Mouse (Mus musculus) kidney, postnatal 36 days (tissue): ENCODE data around the gene Pde4d.

Experiments
- DNase-seq, 2 experiments: peaks; one replicate each; pipeline ENCODE4 v3.0.0; 2021 to 2022; ENCODE audit warnings: mixed read lengths in 2 of 2

The Pde4d gene

GRCm38 (mm10) chr13:109249315-109249714 lies 799.6 kb downstream of the Pde4d start:
- no peak for DNase-seq

DNA sequence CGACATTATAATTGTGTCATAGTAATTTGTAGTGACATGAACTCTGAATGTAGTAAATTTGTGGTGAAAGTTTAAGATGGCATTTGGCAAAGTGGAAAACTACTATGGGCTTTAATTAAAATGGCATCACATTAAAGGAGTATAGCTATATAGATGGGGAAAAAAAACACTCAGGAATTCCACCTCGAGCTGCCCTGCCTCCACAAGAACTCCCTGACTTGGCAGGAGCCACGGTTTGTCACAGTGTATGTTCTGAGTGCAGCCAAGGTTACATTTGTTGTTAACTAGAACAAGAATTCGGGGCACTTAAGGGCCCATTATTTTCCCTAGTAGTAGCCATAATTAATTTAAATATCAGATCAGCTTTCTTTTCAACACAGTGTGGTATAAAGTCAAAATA lies 805.9 kb downstream of the Pde4d start:
- DNase-seq, result peak; percentile 52 to 54

- peak; percentile 92 to 94 for DNase-seq
Measured at GRCm38 (mm10) chr13:109260220-109260795, 810.6 kb downstream of the Pde4d start.

DNA sequence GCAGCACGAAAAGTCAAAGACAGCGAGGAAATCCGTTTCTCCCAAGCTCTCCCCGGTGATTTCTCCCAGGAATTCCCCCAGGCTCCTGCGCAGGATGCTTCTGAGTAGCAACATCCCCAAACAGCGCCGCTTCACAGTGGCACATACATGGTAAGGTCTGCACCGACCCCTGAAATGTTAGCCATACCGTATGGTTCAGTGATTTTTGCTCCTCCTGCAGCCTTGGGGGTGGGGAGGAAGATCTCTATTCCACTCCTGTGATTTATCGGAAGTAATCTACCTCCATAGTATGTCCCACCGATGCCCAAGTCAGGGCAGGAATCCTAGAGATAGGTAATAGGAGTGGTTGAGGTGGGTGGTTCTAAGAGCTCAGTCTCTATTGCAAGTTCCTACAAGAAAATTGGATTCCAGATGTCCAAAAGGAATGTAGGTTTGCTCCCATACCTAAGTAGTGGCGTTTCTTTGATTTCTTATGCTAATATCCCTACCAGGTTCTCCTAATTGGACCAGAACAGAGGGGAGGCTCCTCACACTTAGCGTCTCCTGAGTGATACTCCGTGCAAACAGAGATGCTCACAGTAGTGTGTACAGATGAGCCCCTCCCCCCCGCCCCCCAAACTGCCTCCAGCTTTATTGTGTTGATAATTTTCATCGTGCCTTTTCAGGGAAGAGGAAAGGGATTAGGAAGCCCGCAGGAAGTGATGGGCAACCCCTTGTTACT lies 811.2 kb downstream of the Pde4d start:
- DNase-seq, result no peak

DNA sequence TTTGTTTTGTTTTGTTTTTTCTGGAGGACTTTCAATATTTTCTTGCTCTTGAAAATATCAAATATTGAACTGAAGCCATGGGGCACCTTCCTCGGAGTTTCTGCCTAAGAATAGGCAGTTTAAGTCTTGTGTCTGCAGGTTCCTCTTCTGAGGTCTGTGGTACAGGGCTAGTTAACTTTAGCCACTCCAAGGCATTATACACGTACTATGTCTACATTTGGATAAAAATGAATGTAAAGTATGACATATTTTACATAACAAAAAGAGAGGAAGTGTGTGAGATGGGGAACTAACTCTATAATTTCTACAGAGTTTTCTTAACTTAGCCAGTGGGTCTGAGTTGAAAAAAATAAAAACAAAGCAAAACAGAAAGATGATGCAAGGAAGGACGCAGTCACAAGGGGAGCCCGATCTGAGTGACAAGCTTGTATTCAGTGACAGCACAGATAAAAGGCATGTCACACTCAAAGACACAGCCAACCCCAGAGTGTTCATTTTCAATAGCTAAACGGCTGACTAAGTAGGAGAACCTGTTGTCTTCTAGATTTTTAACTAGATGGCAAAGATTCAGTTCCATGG lies 812.0 kb downstream of the Pde4d start:
- no peak for DNase-seq

- DNase-seq, result peak in 1 of 2 experiments; percentile 32
Measured at GRCm38 (mm10) chr13:109262501-109262900, 812.8 kb downstream of the Pde4d start.

GRCm38 (mm10) chr13:109263833-109264232 lies 814.1 kb downstream of the Pde4d start:
- DNase-seq, result no peak

GRCm38 (mm10) chr13:109268253-109268652 lies 818.5 kb downstream of the Pde4d start:
- no peak for DNase-seq

DNA sequence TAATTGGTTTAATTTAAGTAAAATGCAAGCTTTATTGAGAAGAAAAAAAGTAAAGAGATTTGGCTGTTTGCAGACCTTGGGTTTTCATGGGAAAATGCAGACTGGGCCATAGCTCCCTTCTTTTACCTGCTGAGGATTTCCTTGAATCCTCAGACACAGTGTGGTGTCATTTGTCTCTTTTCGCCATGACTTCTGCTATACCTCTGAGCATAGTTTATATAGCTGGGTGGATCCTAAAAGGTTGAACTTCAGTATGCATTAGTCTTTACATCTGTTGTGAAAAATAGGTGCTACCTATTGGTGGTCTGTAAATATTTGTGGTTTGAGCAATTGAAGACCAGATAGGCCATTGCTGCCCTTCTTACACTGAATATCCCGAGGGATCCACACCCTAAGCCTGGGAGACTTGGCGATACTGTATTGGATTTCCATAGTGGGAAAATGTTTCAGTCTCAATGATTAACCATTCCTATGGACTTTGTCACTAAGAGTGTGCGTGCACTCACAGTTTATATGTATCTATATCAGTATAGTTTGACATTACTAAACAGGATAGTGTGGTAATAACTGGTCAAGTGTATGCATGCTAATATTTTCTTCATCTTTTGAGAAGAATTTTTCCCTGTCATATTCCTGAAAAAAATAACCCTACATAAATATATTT lies 819.0 kb downstream of the Pde4d start:
- no peak for DNase-seq

DNA sequence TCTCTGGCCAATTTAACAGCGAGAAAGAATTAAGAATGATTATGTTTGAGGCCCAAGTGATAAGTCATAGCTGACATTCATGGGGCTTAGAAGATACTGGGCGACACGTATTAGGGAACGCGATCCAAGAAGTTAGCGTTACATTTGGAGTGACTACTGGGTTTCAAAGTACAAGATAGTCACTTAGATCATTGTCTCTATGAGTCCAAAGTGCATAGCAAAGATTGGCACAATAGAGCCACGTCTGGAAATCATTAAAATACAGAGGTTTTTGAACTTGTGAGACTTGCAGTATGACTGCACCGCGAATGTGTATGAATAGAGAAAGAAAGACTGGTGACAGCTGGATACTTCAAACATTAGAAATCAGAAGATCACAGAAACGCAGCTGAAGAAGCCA lies 825.1 kb downstream of the Pde4d start:
- DNase-seq, result peak; percentile 5 to 53

- peak in 1 of 2 experiments; percentile 7 for DNase-seq
Measured at GRCm38 (mm10) chr13:109277792-109278191, 828.0 kb downstream of the Pde4d start.

GRCm38 (mm10) chr13:109278504-109278912 lies 828.8 kb downstream of the Pde4d start:
- no peak for DNase-seq

DNA sequence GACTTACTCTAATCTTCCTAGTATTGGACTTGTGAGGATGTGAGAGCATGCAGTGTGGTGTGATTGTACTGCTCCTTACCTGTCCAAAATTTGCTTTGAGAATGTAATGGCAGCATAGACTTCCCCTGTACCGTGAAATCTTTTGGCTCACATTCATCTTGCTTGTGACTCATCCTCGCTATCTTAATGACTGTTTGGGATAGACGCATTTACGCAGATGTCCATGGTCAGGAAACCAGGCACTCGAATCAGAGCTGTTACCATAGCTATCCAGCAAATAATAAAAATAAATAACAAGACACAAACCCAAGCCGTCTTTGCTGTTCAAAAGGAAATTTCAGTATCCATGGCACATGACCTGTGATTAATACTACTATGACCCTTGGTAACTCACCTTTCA lies 829.5 kb downstream of the Pde4d start:
- no peak for DNase-seq

- no peak for DNase-seq
Measured at GRCm38 (mm10) chr13:109280433-109280832, 830.7 kb downstream of the Pde4d start.

GRCm38 (mm10) chr13:109287465-109287864 lies 837.7 kb downstream of the Pde4d start:
- no peak for DNase-seq

GRCm38 (mm10) chr13:109290922-109291321 lies 841.2 kb downstream of the Pde4d start:
- DNase-seq, result no peak

DNA sequence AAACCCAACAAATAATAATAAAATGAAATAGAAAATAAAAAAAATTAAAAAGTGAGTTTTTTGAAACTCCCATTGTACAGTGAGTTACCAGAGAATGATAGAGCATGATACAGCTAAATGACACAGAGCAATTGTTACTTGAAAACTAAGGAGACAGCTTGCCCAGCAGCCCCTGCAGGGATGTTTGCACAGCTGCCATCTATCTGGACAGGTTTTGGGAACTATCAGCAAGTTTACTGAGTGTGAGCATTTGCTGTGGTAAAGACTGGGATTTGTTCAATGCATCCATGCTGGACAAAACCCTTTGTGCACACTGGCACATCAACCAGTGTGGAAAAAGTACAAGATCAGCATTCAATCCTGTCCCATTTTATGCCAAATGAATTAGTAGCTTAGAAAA lies 843.3 kb downstream of the Pde4d start:
- no peak for DNase-seq

- DNase-seq, result no peak
Measured at GRCm38 (mm10) chr13:109296347-109297037, 846.7 kb downstream of the Pde4d start.

- DNase-seq, result no peak
Measured at GRCm38 (mm10) chr13:109298852-109299251, 849.1 kb downstream of the Pde4d start.

DNA sequence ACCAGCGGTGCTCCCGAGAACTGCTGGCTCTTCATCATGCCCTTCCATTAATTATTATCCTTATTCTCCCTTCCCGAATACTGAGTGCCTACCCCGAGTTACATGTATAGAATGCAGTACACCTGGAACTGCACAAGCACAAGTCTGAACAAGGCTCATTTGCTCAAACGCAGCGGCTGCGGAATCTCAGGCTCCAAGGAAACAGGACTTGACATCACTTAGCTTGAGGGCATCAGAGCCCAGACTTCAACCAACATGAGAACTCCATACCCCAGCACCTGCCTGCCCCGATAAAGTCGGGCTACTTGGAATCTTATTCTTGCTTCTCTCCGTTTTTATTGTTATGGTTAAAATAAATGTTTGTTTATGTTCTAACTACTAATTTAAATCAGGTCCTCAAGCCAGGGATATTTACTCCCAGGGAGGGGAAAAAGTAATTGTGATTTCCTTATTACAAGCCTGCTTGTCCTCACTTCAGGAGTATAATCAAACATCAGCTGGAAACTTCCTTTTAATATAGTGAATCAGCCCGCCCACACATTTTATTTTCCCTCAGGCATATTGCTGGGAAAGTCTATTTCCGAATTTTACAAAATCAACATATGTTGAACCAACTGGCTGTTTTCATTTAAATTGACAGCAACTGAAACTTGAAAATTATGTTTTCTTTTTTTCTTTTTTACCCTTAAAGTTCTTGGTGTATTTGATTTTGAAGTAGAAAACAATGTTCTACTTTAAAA lies 849.9 kb downstream of the Pde4d start:
- DNase-seq, result no peak

DNA sequence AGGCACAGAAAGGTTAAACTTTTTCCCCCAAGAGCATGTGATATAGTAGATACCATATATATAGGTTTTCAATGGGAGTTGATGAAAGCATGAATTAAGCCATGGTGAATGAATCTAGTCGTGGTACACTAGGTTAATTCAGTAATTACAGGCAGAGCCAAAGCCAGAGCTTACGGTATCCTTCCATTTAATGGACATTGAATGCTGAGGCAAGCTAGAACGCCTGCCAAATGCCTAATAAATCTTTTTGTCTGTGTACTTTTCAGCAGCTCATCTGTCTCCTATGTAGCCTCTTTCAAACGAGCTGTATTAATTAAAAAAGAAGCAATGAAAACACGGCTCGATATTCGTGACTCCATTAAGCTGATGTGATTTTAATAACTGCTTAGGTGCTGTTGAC lies 862.8 kb downstream of the Pde4d start:
- DNase-seq, result no peak

- peak; percentile 2 to 35 for DNase-seq
Measured at GRCm38 (mm10) chr13:109315608-109316007, 865.9 kb downstream of the Pde4d start.
